Mouse (Mus musculus) forebrain, embryonic 12.5 days (tissue): Measurements from ENCODE around the gene Laptm5. TPM values are rescaled to one million over a fixed set of nuclear protein-coding genes. Genes with fewer than 3 reads are reported as not detected.

ENCODE experiments used
- ATAC-seq: fragments of 200-750 bp; cut with Nextera tagmentation; 2 replicates; pipeline ENCODE4 v1.8.0; 2017; ENCODE audit warnings: moderate TSS enrichment; ENCODE audit not compliant: low FRiP score
- H3K27ac ChIP-seq: fragments of 300-500 bp; sonication (generic); 2 replicates; pipeline ENCODE4 v1.5.1; 2016; ENCODE audit warnings: mild to moderate bottlenecking
- H3K27me3 ChIP-seq: fragments of 300-500 bp; sonication (generic); 2 replicates; pipeline ENCODE4 v1.6.1; 2016; ENCODE audit warnings: mild to moderate bottlenecking
- H3K36me3 ChIP-seq: fragments of 300-500 bp; sonication (generic); replicated peaks from 2 replicates; pipeline ENCODE4 v1.6.1; 2016; ENCODE audit warnings: mild to moderate bottlenecking
- H3K4me1 ChIP-seq: fragments of 300-500 bp; sonication (generic); 2 replicates; pipeline ENCODE4 v1.6.1; 2016
- H3K4me2 ChIP-seq: fragments of 300-500 bp; sonication (generic); 2 replicates; pipeline ENCODE4 v1.6.1; 2016; ENCODE audit warnings: mild to moderate bottlenecking, moderate library complexity
- H3K4me3 ChIP-seq: fragments of 300-500 bp; sonication (generic); replicated peaks from 2 replicates; pipeline ENCODE4 v1.5.1; 2016; ENCODE audit warnings: mild to moderate bottlenecking
- H3K9ac ChIP-seq: fragments of 300-500 bp; sonication (generic); 2 replicates; pipeline ENCODE4 v1.6.1; 2016; ENCODE audit warnings: mild to moderate bottlenecking
- H3K9me3 ChIP-seq: fragments of 300-500 bp; sonication (generic); 2 replicates; pipeline ENCODE4 v1.6.1; 2016
- WGBS: fragments of 180-500 bp; shearing (Covaris S2); methylation state at CpG from one replicate; pipeline ENCODE4 v1.1.7; 2016; 5-methylcytosine and 5-hydroxymethylcytosine counted together
- polyA plus RNA-seq: library from polyadenylated mRNA; unstranded; fragments of >200 nt; fragmentation: Nextera tagmentation; extraction: Ambion mirVana; gene quantifications from 2 replicates; pipeline ENCODE4 v1.2.1, GENCODE M21; 2016

Laptm5 gene
- polyA plus RNA-seq, 1 experiment from 2014 or later = 16.8 TPM

- no peaks in the 10 kb centered on the region for H3K9me3 ChIP-seq
- H3K9ac ChIP-seq = no peak overlapping the region
- no peak overlapping the region for H3K4me3 ChIP-seq
- peaks cover 18% of the 10 kb centered on the region; the same call in 1 of the 2 replicates for H3K4me1 ChIP-seq
- no peaks in the 10 kb centered on the region for H3K27me3 ChIP-seq
- no peak for ATAC-seq
- 73% methylated on average over 7 of the region's 7 CpGs for WGBS
- H3K36me3 ChIP-seq = no peaks in the 10 kb centered on the region
- H3K27ac ChIP-seq = no peak overlapping the region
- no peak overlapping the region for H3K4me2 ChIP-seq
These were observed 12.2 kb upstream of the Laptm5 start for GRCm38 (mm10) chr4:130900746-130901145.

GRCm38 (mm10) chr4:130902289-130902781 lies 10.6 kb upstream of the Laptm5 start:
- no peak for ATAC-seq
- H3K36me3 ChIP-seq = no peaks in the 10 kb centered on the region
- no peak overlapping the region for H3K27ac ChIP-seq
- no peak overlapping the region for H3K9ac ChIP-seq
- H3K4me1 ChIP-seq = peaks cover 26% of the 10 kb centered on the region
- no peak overlapping the region for H3K4me2 ChIP-seq
- H3K9me3 ChIP-seq = no peaks in the 10 kb centered on the region
- no peaks in the 10 kb centered on the region for H3K27me3 ChIP-seq
- no peak overlapping the region for H3K4me3 ChIP-seq
- WGBS = 76% methylated on average over 8 of the region's 8 CpGs

GRCm38 (mm10) chr4:130905025-130905424 lies 7.9 kb upstream of the Laptm5 start:
- no peak for ATAC-seq
- Histone ChIP-seq H3K9ac (no peak overlapping the region), H3K4me1 (peaks cover 33% of the 10 kb centered on the region), H3K36me3 (no peaks in the 10 kb centered on the region), H3K27ac (no peak overlapping the region), H3K4me2 (no peak overlapping the region), H3K9me3 (no peaks in the 10 kb centered on the region), H3K4me3 (no peak overlapping the region), H3K27me3 (no peaks in the 10 kb centered on the region)
- WGBS = 74% methylated on average over 7 of the region's 7 CpGs

GRCm38 (mm10) chr4:130905882-130906281 lies 7.0 kb upstream of the Laptm5 start:
- H3K9ac ChIP-seq = no peak overlapping the region
- no peak overlapping the region for H3K4me2 ChIP-seq
- peaks cover 37% of the 10 kb centered on the region for H3K4me1 ChIP-seq

GRCm38 (mm10) chr4:130906296-130906695 lies 6.6 kb upstream of the Laptm5 start:
- no peak for ATAC-seq
- Histone ChIP-seq H3K9ac (no peak overlapping the region), H3K27ac (no peak overlapping the region), H3K4me3 (no peak overlapping the region), H3K9me3 (no peaks in the 10 kb centered on the region), H3K4me2 (no peak overlapping the region), H3K36me3 (no peaks in the 10 kb centered on the region), H3K27me3 (no peaks in the 10 kb centered on the region), H3K4me1 (peaks cover 37% of the 10 kb centered on the region)
- WGBS = 38% methylated on average over 8 of the region's 8 CpGs

More at GRCm38 (mm10) chr4:130905882-130906281, 7.0 kb upstream of the Laptm5 start:
- H3K4me3 ChIP-seq = no peak overlapping the region
- no peaks in the 10 kb centered on the region for H3K27me3 ChIP-seq
- no peak for ATAC-seq
- H3K27ac ChIP-seq = no peak overlapping the region
- H3K36me3 ChIP-seq = no peaks in the 10 kb centered on the region
- no peaks in the 10 kb centered on the region for H3K9me3 ChIP-seq
- WGBS = 78% methylated on average over 6 of the region's 6 CpGs

GRCm38 (mm10) chr4:130907200-130908069 lies 5.5 kb upstream of the Laptm5 start:
- H3K27me3 ChIP-seq = no peaks in the 10 kb centered on the region
- H3K9me3 ChIP-seq = no peaks in the 10 kb centered on the region
- H3K4me3 ChIP-seq = no peak overlapping the region
- no peak overlapping the region for H3K4me2 ChIP-seq
- ATAC-seq = no peak
- no peak overlapping the region for H3K27ac ChIP-seq
- WGBS = 82% methylated on average over 19 of the region's 19 CpGs
- H3K4me1 ChIP-seq = peaks cover 34% of the 10 kb centered on the region
- H3K9ac ChIP-seq = no peak overlapping the region
- H3K36me3 ChIP-seq = no peaks in the 10 kb centered on the region

- 88% methylated on average over 10 of the region's 10 CpGs for WGBS
- no peak overlapping the region for H3K27ac ChIP-seq
- no peak for ATAC-seq
- H3K4me3 ChIP-seq = no peak overlapping the region
- H3K36me3 ChIP-seq = no peaks in the 10 kb centered on the region
- no peaks in the 10 kb centered on the region for H3K27me3 ChIP-seq
- no peak overlapping the region for H3K9ac ChIP-seq
- H3K4me2 ChIP-seq = no peak overlapping the region
- H3K4me1 ChIP-seq = peaks cover 36% of the 10 kb centered on the region
- H3K9me3 ChIP-seq = no peaks in the 10 kb centered on the region
These were observed 4.8 kb upstream of the Laptm5 start for GRCm38 (mm10) chr4:130908133-130908532.

- 69% methylated on average over 17 of the region's 17 CpGs for WGBS
- no peak for ATAC-seq
- no peaks in the 10 kb centered on the region for H3K9me3 ChIP-seq
These were observed 3.6 kb upstream of the Laptm5 start for GRCm38 (mm10) chr4:130909167-130909874.

GRCm38 (mm10) chr4:130910666-130911065 lies 2.3 kb upstream of the Laptm5 start:
- 60% methylated on average over 7 of the region's 7 CpGs for WGBS
- Histone ChIP-seq H3K27ac (no peak overlapping the region), H3K4me3 (no peak overlapping the region), H3K4me1 (peaks cover 22% of the 10 kb centered on the region), H3K27me3 (no peaks in the 10 kb centered on the region), H3K9ac (no peak overlapping the region), H3K4me2 (no peak overlapping the region), H3K9me3 (no peaks in the 10 kb centered on the region), H3K36me3 (no peaks in the 10 kb centered on the region)
- no peak for ATAC-seq

More at GRCm38 (mm10) chr4:130909167-130909874, 3.6 kb upstream of the Laptm5 start:
- Histone ChIP-seq H3K36me3 (no peaks in the 10 kb centered on the region), H3K27ac (no peak overlapping the region), H3K4me2 (no peak overlapping the region), H3K9ac (no peak overlapping the region), H3K4me3 (no peak overlapping the region), H3K4me1 (peaks cover 30% of the 10 kb centered on the region), H3K27me3 (no peaks in the 10 kb centered on the region)

GRCm38 (mm10) chr4:130912626-130913025 lies 299 bp upstream of the Laptm5 start:
- H3K27ac ChIP-seq = no peak overlapping the region
- H3K9ac ChIP-seq = no peak overlapping the region
- H3K36me3 ChIP-seq = no peaks in the 10 kb centered on the region
- no peaks in the 10 kb centered on the region for H3K9me3 ChIP-seq
- H3K27me3 ChIP-seq = no peaks in the 10 kb centered on the region
- peaks cover 14% of the 10 kb centered on the region for H3K4me1 ChIP-seq
- no peak for ATAC-seq
- 87% methylated on average over 3 of the region's 3 CpGs for WGBS
- no peak overlapping the region for H3K4me2 ChIP-seq
- H3K4me3 ChIP-seq = no peak overlapping the region

GRCm38 (mm10) chr4:130913511-130913910 lies 586 bp downstream of the Laptm5 start:
- H3K27ac ChIP-seq = no peak overlapping the region
- H3K4me3 ChIP-seq = no peak overlapping the region
- no peaks in the 10 kb centered on the region for H3K36me3 ChIP-seq
- 79% methylated on average over 3 of the region's 3 CpGs for WGBS
- ATAC-seq = no peak
- H3K4me1 ChIP-seq = peaks cover 14% of the 10 kb centered on the region
- H3K27me3 ChIP-seq = no peaks in the 10 kb centered on the region
- H3K4me2 ChIP-seq = no peak overlapping the region
- H3K9ac ChIP-seq = no peak overlapping the region
- no peaks in the 10 kb centered on the region for H3K9me3 ChIP-seq

GRCm38 (mm10) chr4:130914011-130914410 lies 1.1 kb downstream of the Laptm5 start:
- WGBS = 86% methylated on average over 4 of the region's 4 CpGs
- Histone ChIP-seq H3K9me3 (no peaks in the 10 kb centered on the region), H3K27me3 (no peaks in the 10 kb centered on the region), H3K27ac (no peak overlapping the region), H3K4me2 (no peak overlapping the region), H3K9ac (no peak overlapping the region), H3K4me1 (peaks cover 14% of the 10 kb centered on the region), H3K36me3 (no peaks in the 10 kb centered on the region), H3K4me3 (no peak overlapping the region)
- ATAC-seq = no peak
